Mouse (Mus musculus) ovary, postnatal 10 days (tissue): ENCODE results near the gene Hsd3b4.
"Not testable (repeated sequence)": the region's sequence is repeated elsewhere in the genome, so short reads cannot be mapped to it uniquely, and the experiment has no call there.

Experiments
- DNase-seq: peaks from one replicate; pipeline ENCODE4 v3.0.0; 2022; ENCODE audit warnings: low spot score

Gene Hsd3b4

GRCm38 (mm10) chr3:98510414-98510813, at the start of gene Hsd3b4:
TSS of gene Hsd3b4 (minus strand) at chr3:98510514.
- DNase-seq, result not testable (repeated sequence)

- not testable (repeated sequence) for DNase-seq
Observed at GRCm38 (mm10) chr3:98550832-98551231, 40.5 kb upstream of the Hsd3b4 start.

- not testable (repeated sequence) for DNase-seq
Observed at GRCm38 (mm10) chr3:98550215-98550614, 39.9 kb upstream of the Hsd3b4 start.

GRCm38 (mm10) chr3:98548495-98548894, 38.2 kb upstream of the Hsd3b4 start:
- DNase-seq, result not testable (repeated sequence)

GRCm38 (mm10) chr3:98547641-98548040, 37.3 kb upstream of the Hsd3b4 start:
- DNase-seq, result not testable (repeated sequence)

GRCm38 (mm10) chr3:98524978-98525377, 14.7 kb upstream of the Hsd3b4 start:
- DNase-seq, result not testable (repeated sequence)

GRCm38 (mm10) chr3:98524552-98524951, 14.2 kb upstream of the Hsd3b4 start:
- DNase-seq, result not testable (repeated sequence)

GRCm38 (mm10) chr3:98522779-98523178, 12.5 kb upstream of the Hsd3b4 start:
- DNase-seq, result not testable (repeated sequence)

- DNase-seq, result not testable (repeated sequence)
Observed at GRCm38 (mm10) chr3:98507229-98507628, 3.1 kb downstream of the Hsd3b4 start.

GRCm38 (mm10) chr3:98497401-98497800, 12.9 kb downstream of the Hsd3b4 start:
- not testable (repeated sequence) for DNase-seq

GRCm38 (mm10) chr3:98496762-98497161, 13.6 kb downstream of the Hsd3b4 start:
- not testable (repeated sequence) for DNase-seq

GRCm38 (mm10) chr3:98495055-98495454, 15.3 kb downstream of the Hsd3b4 start:
- DNase-seq, result not testable (repeated sequence)

GRCm38 (mm10) chr3:98494184-98494583, 16.1 kb downstream of the Hsd3b4 start:
- not testable (repeated sequence) for DNase-seq

GRCm38 (mm10) chr3:98471499-98471898, 38.8 kb downstream of the Hsd3b4 start:
- DNase-seq, result not testable (repeated sequence)

GRCm38 (mm10) chr3:98471057-98471456, 39.3 kb downstream of the Hsd3b4 start:
- not testable (repeated sequence) for DNase-seq

GRCm38 (mm10) chr3:98469323-98469722, 41.0 kb downstream of the Hsd3b4 start:
- DNase-seq, result not testable (repeated sequence)

- DNase-seq, result not testable (repeated sequence)
Observed at GRCm38 (mm10) chr3:98457026-98457425, 53.3 kb downstream of the Hsd3b4 start, which contains the start of gene Gm4450. TSS of gene Gm4450 (minus strand) at chr3:98457126.

GRCm38 (mm10) chr3:98453786-98454185, 56.5 kb downstream of the Hsd3b4 start:
- DNase-seq, result not testable (repeated sequence)
